14 mouse cellular contexts compared by ENCODE assay signal in genomic region chr11:118071227-118071912, GRCm38 (mm10). TPM values are rescaled to one million over a fixed set of nuclear protein-coding genes. Genes with fewer than 3 reads are reported as not detected.
DNase-seq lines count a peak whose midpoint lies in the region; ATAC-seq and TF ChIP-seq lines count a peak whose summit lies in the region.
"Had no signal": no experiment of that assay in that cellular context is flagged by ENCODE, and none has a peak within 500 bp of the region (broad histone marks: within the 10 kb centered on the region; RNA-seq: fewer than 3 reads in every experiment).

No protein-coding gene starts in this region.

- DNase-seq in kidney, postnatal 0 days (ENCODE audit: low spot score) = peak; percentile 78
- DNase-seq in kidney, adult 11 months = no peak
- peak; percentile 30 for DNase-seq in thymus, adult 2 months
- DNase-seq in thymus, adult 18-20 months = no peak
- no peak for DNase-seq in cerebellum, postnatal 25 days
- DNase-seq: cerebellum, adult 11 months; gastrocnemius, postnatal 10 days; liver, postnatal 0 days had no signal

- H3K36me3 ChIP-seq in kidney, postnatal 0 days (ENCODE audit: insufficient read depth, low read length) = no peaks in the 10 kb centered on the region
- no peaks in the 10 kb centered on the region for H3K36me3 ChIP-seq in thymus, adult 2 months (ENCODE audit: control insufficient read depth, insufficient read depth, low read length)
- H3K36me3 ChIP-seq in stomach, embryonic 15.5 days = no peaks in the 10 kb centered on the region
- H3K36me3 ChIP-seq: limb, embryonic 12.5 days; midbrain, embryonic 15.5 days had no signal

- 33% methylated on average over 11 of the region's 11 CpGs for WGBS in kidney, postnatal 0 days
- 16% methylated on average over 11 of the region's 11 CpGs for WGBS in thymus, adult 2 months
- WGBS in stomach, embryonic 15.5 days = 27% methylated on average over 11 of the region's 11 CpGs

- no peak overlapping the region for H3K4me2 ChIP-seq in kidney, postnatal 0 days (ENCODE audit: low read length)
- no peak overlapping the region; the same call in none of the 2 replicates for H3K4me2 ChIP-seq in stomach, embryonic 15.5 days
- H3K4me2 ChIP-seq: heart, embryonic 11.5 days; limb, embryonic 12.5 days; midbrain, embryonic 15.5 days had no signal

- H3K9me3 ChIP-seq in kidney, postnatal 0 days (replicated peaks; ENCODE audit: low read length) = no peaks in the 10 kb centered on the region
- H3K9me3 ChIP-seq in stomach, embryonic 15.5 days = no peaks in the 10 kb centered on the region
- H3K9me3 ChIP-seq: limb, embryonic 12.5 days; midbrain, embryonic 15.5 days had no signal

- peaks cover 7% of the 10 kb centered on the region for H3K4me1 ChIP-seq in kidney, postnatal 0 days (replicated peaks; ENCODE audit: insufficient read depth, low read length)
- peaks cover 33% of the 10 kb centered on the region for H3K4me1 ChIP-seq in thymus, adult 2 months (replicated peaks; ENCODE audit: control insufficient read depth, insufficient read depth, low read length)
- peaks cover 24% of the 10 kb centered on the region for H3K4me1 ChIP-seq in stomach, embryonic 15.5 days
- H3K4me1 ChIP-seq: midbrain, embryonic 15.5 days had no signal

- H3K27me3 ChIP-seq in kidney, postnatal 0 days (ENCODE audit: insufficient read depth, low read length) = no peaks in the 10 kb centered on the region
- no peaks in the 10 kb centered on the region for H3K27me3 ChIP-seq in thymus, adult 2 months (ENCODE audit: control insufficient read depth, insufficient read depth, low read length)
- no peaks in the 10 kb centered on the region for H3K27me3 ChIP-seq in stomach, embryonic 15.5 days (replicated peaks)
- H3K27me3 ChIP-seq: midbrain, embryonic 15.5 days had no signal

- no peak overlapping the region; the same call in 1 of the 2 replicates for H3K9ac ChIP-seq in kidney, postnatal 0 days (ENCODE audit: low read depth, low read length)
- no peak overlapping the region for H3K9ac ChIP-seq in stomach, embryonic 15.5 days
- H3K9ac ChIP-seq: limb, embryonic 12.5 days; liver, postnatal 0 days; midbrain, embryonic 15.5 days had no signal

- peak overlapping the region; percentile 51; the same call in 1 of the 2 replicates for H3K27ac ChIP-seq in kidney, postnatal 0 days
- H3K27ac ChIP-seq in thymus, adult 2 months (ENCODE audit: control insufficient read depth, insufficient read depth, low read length) = no peak overlapping the region
- peak overlapping the region; percentile 57 for H3K27ac ChIP-seq in stomach, embryonic 15.5 days
- H3K27ac ChIP-seq: limb, embryonic 12.5 days; midbrain, embryonic 15.5 days had no signal

- TF ChIP-seq CTCF in kidney, postnatal 0 days (IDR thresholded peaks at IDR 0.05; ENCODE audit: low read depth) = no peak
- TF ChIP-seq CTCF in thymus, adult 2 months (IDR thresholded peaks at IDR 0.05; ENCODE audit: borderline replicate concordance, control insufficient read depth, extremely low read depth, insufficient read depth, low read length, poor library complexity) = no peak

- no peak overlapping the region for H3K4me3 ChIP-seq in kidney, postnatal 0 days (replicated peaks; ENCODE audit: low read depth, low read length)
- no peak overlapping the region for H3K4me3 ChIP-seq in thymus, adult 2 months (ENCODE audit: control insufficient read depth, insufficient read depth, low read length)
- H3K4me3 ChIP-seq in stomach, embryonic 15.5 days (replicated peaks) = no peak overlapping the region
- H3K4me3 ChIP-seq: erythroblast, embryonic 14.5 days; limb, embryonic 12.5 days; midbrain, embryonic 15.5 days had no signal

- no peak for ATAC-seq in kidney, postnatal 0 days (replicated peaks; ENCODE audit: low FRiP score, low read depth)
- ATAC-seq in stomach, embryonic 15.5 days (ENCODE audit: insufficient read depth, low FRiP score, low read depth) = no peak; the same call in 1 of the 2 replicates
- no peak for ATAC-seq in inflammation-experienced regulatory T-cells, adult 6 months
- ATAC-seq: liver, postnatal 0 days; midbrain, embryonic 15.5 days had no signal

- no peak for TF ChIP-seq POLR2A in thymus, adult 2 months (IDR thresholded peaks at IDR 0.05; ENCODE audit: control insufficient read depth, extremely low read depth, insufficient read depth, low read length, poor library complexity)

RNA-seq across cellular contexts. Expression of gene Dnah17, which starts 59.1 kb away (rescaled TPM):
- polyA plus RNA-seq in kidney, postnatal 0 days (2015; fragmentation: Nextera tagmentation; extraction: Ambion mirVana) = 0.08 and 0.12 TPM in 2 replicates
- 1.8 and 2.3 TPM in 2 replicates for polyA plus RNA-seq in thymus, adult 2 months (2012; rRNA removed)
- 0.10 and 0.15 TPM in 2 replicates for polyA plus RNA-seq in stomach, embryonic 15.5 days (2015; fragmentation: Nextera tagmentation; extraction: Ambion mirVana)
- polyA plus RNA-seq in inflammation-experienced regulatory T-cells, adult 6 months (2017; shearing (Covaris generic)) = under 1 TPM; 0.11 to 0.73 (median 0.60) TPM
- polyA plus RNA-seq: erythroblast, embryonic 14.5 days had no signal

Comparison
In these comparisons a context has a peak if more than half of its experiments do, and no peak if none do; other contexts are left out.
1. DNase-seq: peak in kidney, postnatal 0 days (single experiment) and thymus, adult 2 months (single experiment); none in kidney, adult 11 months (single experiment), thymus, adult 18-20 months (0 of 2) and cerebellum, postnatal 25 days (0 of 2).